Mouse (Mus musculus) brown adipose tissue, adult 24 weeks (tissue): ENCODE data around the gene Tagln2. TPM values are rescaled to one million over a fixed set of nuclear protein-coding genes. Genes with fewer than 3 reads are reported as not detected.

ENCODE experiments used
- H3K27ac ChIP-seq: fragments of 200-500 bp; replicated peaks from 2 replicates; pipeline ENCODE4 v1.5.1; 2012; ENCODE audit warnings: low read depth, mild to moderate bottlenecking, low read length
- H3K4me1 ChIP-seq: fragments of 200-500 bp; 2 replicates; pipeline ENCODE4 v1.6.1; 2012; ENCODE audit warnings: low read length, mixed read lengths; ENCODE audit not compliant: control insufficient read depth, insufficient read depth, insufficient read length
- H3K4me3 ChIP-seq: fragments of 200-500 bp; 2 replicates; pipeline ENCODE4 v1.5.1; 2012; ENCODE audit warnings: low read depth, mild to moderate bottlenecking, low read length, moderate library complexity; ENCODE audit not compliant: insufficient read depth
- polyA plus RNA-seq: library from polyadenylated mRNA; stranded (reverse); fragments of >200 nt; gene quantifications from 2 replicates; pipeline ENCODE4 v1.2.4, GENCODE M21; 2012; ENCODE audit not compliant: missing spikeins, insufficient read depth, insufficient read length

Gene Tagln2
- polyA plus RNA-seq: 26.2 and 29.3 TPM in 2 replicates

GRCm38 (mm10) chr1:172499765-172500441 lies at the start of gene Tagln2:
Gene Tagln2, plus strand, starts transcription at chr1:172500047.
- H3K4me1 ChIP-seq: peaks cover 19% of the 10 kb centered on the region
- peak within 1 kb of the TSS; percentile 84 for H3K4me3 ChIP-seq
- H3K27ac ChIP-seq: peak within 1 kb of the TSS; percentile 81

GRCm38 (mm10) chr1:172450226-172450625 lies 49.6 kb upstream of the Tagln2 start:
- H3K4me3 ChIP-seq: no peak overlapping the region
- no peak overlapping the region for H3K27ac ChIP-seq
- peaks cover 6% of the 10 kb centered on the region; the same call in 1 of the 2 replicates for H3K4me1 ChIP-seq

- Histone ChIP-seq H3K4me3 (no peak overlapping the region), H3K27ac (0 out of 2 replicates have a peak overlapping the region, but pooled peaks have one; percentile 38), H3K4me1 (peaks cover 9% of the 10 kb centered on the region; the same call in 1 of the 2 replicates)
Observed at GRCm38 (mm10) chr1:172450848-172451470, 48.9 kb upstream of the Tagln2 start.

- no peak overlapping the region for H3K27ac ChIP-seq
- H3K4me3 ChIP-seq: no peak overlapping the region
- peaks cover 14% of the 10 kb centered on the region for H3K4me1 ChIP-seq
Observed at GRCm38 (mm10) chr1:172452911-172453310, 46.9 kb upstream of the Tagln2 start.

- peaks cover 14% of the 10 kb centered on the region for H3K4me1 ChIP-seq
- no peak overlapping the region for H3K27ac ChIP-seq
- H3K4me3 ChIP-seq: no peak overlapping the region
Observed at GRCm38 (mm10) chr1:172453810-172454209, 46.0 kb upstream of the Tagln2 start.

GRCm38 (mm10) chr1:172455416-172455815 lies 44.4 kb upstream of the Tagln2 start:
- Histone ChIP-seq H3K4me3 (peak overlapping the region; percentile 17), H3K27ac (peak overlapping the region; percentile 93)

GRCm38 (mm10) chr1:172456001-172456677 lies 43.7 kb upstream of the Tagln2 start:
- H3K4me1 ChIP-seq: peaks cover 25% of the 10 kb centered on the region

More at GRCm38 (mm10) chr1:172455416-172455815, 44.4 kb upstream of the Tagln2 start:
- H3K4me1 ChIP-seq: peaks cover 25% of the 10 kb centered on the region

GRCm38 (mm10) chr1:172457196-172457595 lies 42.7 kb upstream of the Tagln2 start:
- Histone ChIP-seq H3K4me1 (peaks cover 25% of the 10 kb centered on the region), H3K27ac (peak overlapping the region; percentile 52; the same call in 1 of the 2 replicates), H3K4me3 (no peak overlapping the region)

More at GRCm38 (mm10) chr1:172456001-172456677, 43.7 kb upstream of the Tagln2 start:
- Histone ChIP-seq H3K27ac (peak overlapping the region; percentile 93), H3K4me3 (peak overlapping the region; percentile 17)

- H3K27ac ChIP-seq: peak overlapping the region; percentile 52; the same call in 1 of the 2 replicates
- H3K4me3 ChIP-seq: no peak overlapping the region
- H3K4me1 ChIP-seq: peaks cover 25% of the 10 kb centered on the region
Observed at GRCm38 (mm10) chr1:172458041-172458440, 41.8 kb upstream of the Tagln2 start.

GRCm38 (mm10) chr1:172461602-172462001 lies 38.2 kb upstream of the Tagln2 start:
- Histone ChIP-seq H3K27ac (no peak overlapping the region), H3K4me3 (no peak overlapping the region), H3K4me1 (peaks cover 16% of the 10 kb centered on the region; the same call in 1 of the 2 replicates)

GRCm38 (mm10) chr1:172462534-172462933 lies 37.3 kb upstream of the Tagln2 start:
- Histone ChIP-seq H3K27ac (no peak overlapping the region), H3K4me1 (peaks cover 15% of the 10 kb centered on the region; the same call in 1 of the 2 replicates), H3K4me3 (no peak overlapping the region)

- H3K4me3 ChIP-seq: no peak overlapping the region
- peaks cover 14% of the 10 kb centered on the region for H3K4me1 ChIP-seq
- H3K27ac ChIP-seq: no peak overlapping the region
Observed at GRCm38 (mm10) chr1:172463387-172464333, 36.2 kb upstream of the Tagln2 start.

- Histone ChIP-seq H3K27ac (no peak overlapping the region), H3K4me1 (peaks cover 3% of the 10 kb centered on the region), H3K4me3 (no peak overlapping the region)
Observed at GRCm38 (mm10) chr1:172468301-172468877, 31.5 kb upstream of the Tagln2 start.

- Histone ChIP-seq H3K4me1 (peaks cover 3% of the 10 kb centered on the region), H3K4me3 (no peak overlapping the region), H3K27ac (peak overlapping the region; percentile 15; the same call in 1 of the 2 replicates)
Observed at GRCm38 (mm10) chr1:172469373-172469772, 30.5 kb upstream of the Tagln2 start.
